Mouse (Mus musculus) embryonic fibroblast, embryonic 13.5 days (primary cell): ENCODE measurements around the gene Gm21958. TPM values are rescaled to one million over a fixed set of nuclear protein-coding genes. Genes with fewer than 3 reads are reported as not detected.

Experiments
- H3K27ac ChIP-seq: 2 replicates; pipeline ENCODE4 v1.5.1; 2012; ENCODE audit warnings: low read length, control low read depth, inconsistent platforms; ENCODE audit not compliant: insufficient read depth
- H3K4me1 ChIP-seq: 2 replicates; pipeline ENCODE4 v1.6.1; 2011; ENCODE audit warnings: low read length; ENCODE audit not compliant: control insufficient read depth, insufficient read depth
- H3K4me3 ChIP-seq: 2 replicates; pipeline ENCODE4 v1.5.1; 2011; ENCODE audit warnings: mild to moderate bottlenecking, control low read depth, low read length; ENCODE audit not compliant: insufficient read depth
- CTCF ChIP-seq: IDR thresholded peaks from 2 replicates; pipeline ENCODE4 v1.5.1; 2011; ENCODE audit warnings: mild to moderate bottlenecking, control low read depth, low read length, moderate library complexity, borderline replicate concordance; ENCODE audit not compliant: insufficient read depth
- POLR2A ChIP-seq: IDR thresholded peaks from 2 replicates; pipeline ENCODE4 v1.6.1; 2011; ENCODE audit warnings: low read depth, mild to moderate bottlenecking, control low read depth, low read length, moderate library complexity
- polyA plus RNA-seq: library from polyadenylated mRNA; stranded (reverse); fragments of >200 nt; gene quantifications from 2 replicates; pipeline ENCODE4 v1.2.4, GENCODE M21; 2011; ENCODE audit warnings: low read depth; ENCODE audit not compliant: missing spikeins, insufficient read length

The Gm21958 gene
- polyA plus RNA-seq, 1 experiment, result not detected

- Histone ChIP-seq H3K4me1 (0 out of 2 replicates have a peak, but pooled peaks cover 2% of the 10 kb centered on the region), H3K4me3 (no peak overlapping the region), H3K27ac (no peak overlapping the region)
- TF ChIP-seq CTCF (no peak), POLR2A (no peak)
Measured at GRCm38 (mm10) chr3:54668141-54668540, 46.0 kb downstream of the Gm21958 start.

Other genes with a start within 250 kb of the Gm21958 start
- 89.8 and 121 TPM in 2 replicates for gene Supt20, start 21.5 kb downstream of the Gm21958 start, polyA plus RNA-seq
- gene Exosc8, start 21.0 kb upstream of the Gm21958 start, polyA plus RNA-seq, result 57.4 and 81.5 TPM in 2 replicates
- 51.9 and 58.3 TPM in 2 replicates for gene Alg5, start 21.2 kb upstream of the Gm21958 start, polyA plus RNA-seq
- 1.3 and 1.5 TPM in 2 replicates for gene Smad9, start 41.2 kb upstream of the Gm21958 start, polyA plus RNA-seq
- gene Rfxap, start 93.4 kb upstream of the Gm21958 start, polyA plus RNA-seq, result 11.4 and 18.5 TPM in 2 replicates
- gene Sertm1, start 201.5 kb upstream of the Gm21958 start, polyA plus RNA-seq, result not detected in 2 replicates